13 mouse cellular contexts compared by ENCODE assay signal in the genomic region with DNA sequence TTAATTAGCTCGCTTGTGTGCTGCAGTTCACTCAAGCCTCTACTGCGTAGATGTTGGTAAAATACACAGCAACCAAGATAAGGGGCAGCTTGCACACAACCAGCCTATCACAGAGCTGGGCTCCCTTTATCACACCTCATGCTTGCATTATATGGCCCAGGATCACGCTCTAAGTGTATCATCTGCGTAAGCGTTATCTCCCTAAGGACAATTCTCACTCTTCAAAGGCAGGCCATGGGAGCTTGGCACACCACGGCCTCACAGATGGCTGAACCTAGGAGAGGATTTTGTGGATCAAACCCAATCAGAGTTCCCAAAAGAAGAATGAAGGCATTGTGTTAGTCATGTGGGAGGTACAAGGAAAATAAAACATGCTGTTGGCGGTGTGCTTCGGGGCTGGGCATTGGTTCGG. TPM values are rescaled to one million over a fixed set of nuclear protein-coding genes. Genes with fewer than 3 reads are reported as not detected.
DNase-seq lines count a peak whose midpoint lies in the region; ATAC-seq and TF ChIP-seq lines count a peak whose summit lies in the region.
"Had no signal": no experiment of that assay in that cellular context is flagged by ENCODE, and none has a peak within 500 bp of the region (broad histone marks: within the 10 kb centered on the region; RNA-seq: fewer than 3 reads in every experiment).

No protein-coding gene starts in this region.

- peaks cover 32% of the 10 kb centered on the region for H3K4me1 ChIP-seq in cerebellum, adult 2 months (ENCODE audit: control insufficient read depth, insufficient read depth, low read length)
- peaks cover 0 to 27% of the 10 kb centered on the region in 2 experiments; a peak in 3 of 4 replicates for H3K4me1 ChIP-seq in liver, embryonic 14.5 days (replicated peaks; ENCODE audit: control insufficient read depth in 2 of 2, insufficient read depth in 2 of 2, low read length in 1 of 2)
- H3K4me1 ChIP-seq in kidney, embryonic 15.5 days, result peaks cover 5% of the 10 kb centered on the region; the same call in 1 of the 2 replicates
- H3K4me1 ChIP-seq: midbrain, embryonic 15.5 days had no signal

- peak; percentile 66; the same call in 1 of the 2 replicates for ATAC-seq in liver, embryonic 14.5 days (ENCODE audit: insufficient read depth)
- no peak for ATAC-seq in kidney, embryonic 15.5 days (replicated peaks; ENCODE audit: low FRiP score)
- ATAC-seq: hindbrain, postnatal 0 days; midbrain, embryonic 15.5 days had no signal

- H3K4me2 ChIP-seq in liver, embryonic 14.5 days (ENCODE audit: low read depth), result no peak overlapping the region
- H3K4me2 ChIP-seq in kidney, embryonic 15.5 days, result no peak overlapping the region
- H3K4me2 ChIP-seq: midbrain, embryonic 15.5 days had no signal

- DNase-seq in cerebellum, adult 2 months, result peak; percentile 58 to 77
- no peak for DNase-seq in cerebellum, postnatal 4 days (ENCODE audit: low spot score in 2 of 2)
- peak; percentile 63 for DNase-seq in 3T3-L1 (ENCODE audit: low read depth, low spot score)
- peak; percentile 45 for DNase-seq in cerebellum, adult 9-11 months
- no peak for DNase-seq in liver, embryonic 14.5 days (ENCODE audit: low read depth in 3 of 3, low spot score in 3 of 3)
- no peak for DNase-seq in right cerebral cortex, postnatal 25 days
- no peak for DNase-seq in adrenal gland, postnatal 4 days (ENCODE audit: low spot score in 2 of 2)
- DNase-seq: embryo, embryonic 11 days; kidney, postnatal 36 days; right cerebral cortex, postnatal 14 days had no signal

- no peak overlapping the region; the same call in 1 of the 2 replicates for H3K9ac ChIP-seq in liver, embryonic 14.5 days (replicated peaks)
- no peak overlapping the region for H3K9ac ChIP-seq in kidney, embryonic 15.5 days
- H3K9ac ChIP-seq: midbrain, embryonic 15.5 days had no signal

- H3K27me3 ChIP-seq in cerebellum, adult 2 months (ENCODE audit: control insufficient read depth, insufficient read depth, low read length), result no peaks in the 10 kb centered on the region
- H3K27me3 ChIP-seq in liver, embryonic 14.5 days (ENCODE audit: control insufficient read depth, insufficient read depth, low read length), result no peaks in the 10 kb centered on the region
- no peaks in the 10 kb centered on the region for H3K27me3 ChIP-seq in kidney, embryonic 15.5 days
- H3K27me3 ChIP-seq: midbrain, embryonic 15.5 days had no signal

- no peak for TF ChIP-seq POLR2A in cerebellum, adult 2 months (IDR thresholded peaks at IDR 0.05; ENCODE audit: borderline replicate concordance, insufficient read depth, low read length)

- H3K4me3 ChIP-seq in cerebellum, adult 2 months (replicated peaks; ENCODE audit: insufficient read depth, low read depth, low read length), result no peak overlapping the region
- H3K4me3 ChIP-seq in liver, embryonic 14.5 days (ENCODE audit: insufficient read depth in 1 of 2, low read depth in 2 of 2, low read length in 2 of 2), result no peak overlapping the region
- H3K4me3 ChIP-seq in kidney, embryonic 15.5 days (replicated peaks), result no peak overlapping the region
- H3K4me3 ChIP-seq: midbrain, embryonic 15.5 days had no signal

- TF ChIP-seq EP300 in liver, embryonic 14.5 days (IDR thresholded peaks at IDR 0.05; ENCODE audit: low read depth), result no peak

- no peaks in the 10 kb centered on the region for H3K36me3 ChIP-seq in liver, embryonic 14.5 days (replicated peaks; ENCODE audit: control insufficient read depth, insufficient read depth, low read depth)
- H3K36me3 ChIP-seq in kidney, embryonic 15.5 days, result peaks cover 19% of the 10 kb centered on the region; the same call in 1 of the 2 replicates
- H3K36me3 ChIP-seq: midbrain, embryonic 15.5 days had no signal

- H3K9me3 ChIP-seq in liver, embryonic 14.5 days (ENCODE audit: control insufficient read depth, low read length), result no peaks in the 10 kb centered on the region
- H3K9me3 ChIP-seq in kidney, embryonic 15.5 days (replicated peaks), result no peaks in the 10 kb centered on the region
- H3K9me3 ChIP-seq: midbrain, embryonic 15.5 days had no signal

- no peak for TF ChIP-seq CTCF in cerebellum, adult 2 months (IDR thresholded peaks at IDR 0.05; ENCODE audit: borderline replicate concordance, insufficient read depth, low read depth, low read length)
- TF ChIP-seq CTCF in liver, embryonic 14.5 days (IDR thresholded peaks at IDR 0.05; ENCODE audit: low read depth), result no peak

- H3K27ac ChIP-seq in cerebellum, adult 2 months (ENCODE audit: insufficient read depth, low read length), result no peak overlapping the region
- H3K27ac ChIP-seq in liver, embryonic 14.5 days, result no peak overlapping the region
- no peak overlapping the region for H3K27ac ChIP-seq in kidney, embryonic 15.5 days
- H3K27ac ChIP-seq: hindbrain, postnatal 0 days; midbrain, embryonic 15.5 days had no signal

- WGBS in cerebellum, adult 2 months, result 34% methylated on average over 9 of the region's 9 CpGs
- 48% methylated on average over 9 of the region's 9 CpGs for WGBS in liver, embryonic 14.5 days (ENCODE audit: insufficient replicate concordance)
- 80% methylated on average over 9 of the region's 9 CpGs for WGBS in kidney, embryonic 15.5 days

RNA-seq across cellular contexts. Expression of a gene that starts 17.4 kb away (rescaled TPM):
- polyA plus RNA-seq in cerebellum, adult 2 months (2012; rRNA removed), result 6.3 and 6.4 TPM in 2 replicates
- 2.4 and 3.2 TPM in 2 replicates for polyA plus RNA-seq in liver, embryonic 14.5 days (2012; rRNA removed)
- polyA plus RNA-seq in liver, embryonic 14.5 days (2014; fragmentation: Nextera tagmentation; extraction: Ambion mirVana), result 2.5 and 5.6 TPM in 2 replicates
- total RNA-seq in adrenal gland, postnatal 4 days (2021), result 10 to 100 TPM; 16.3 to 19.8 TPM
- polyA plus RNA-seq in kidney, embryonic 15.5 days (2015; fragmentation: Nextera tagmentation; extraction: Ambion mirVana), result 19.0 and 19.7 TPM in 2 replicates

RNA-seq across cellular contexts. Expression of a gene that starts 51.6 kb away (rescaled TPM):
- polyA plus RNA-seq in cerebellum, adult 2 months (2012; rRNA removed), result 30.1 TPM in 2 replicates
- polyA plus RNA-seq in liver, embryonic 14.5 days (2012; rRNA removed), result 11.9 and 15.3 TPM in 2 replicates
- 53.5 and 56.6 TPM in 2 replicates for polyA plus RNA-seq in liver, embryonic 14.5 days (2014; fragmentation: Nextera tagmentation; extraction: Ambion mirVana)
- total RNA-seq in adrenal gland, postnatal 4 days (2021), result 10 to 100 TPM; 40.0 to 41.0 TPM
- polyA plus RNA-seq in kidney, embryonic 15.5 days (2015; fragmentation: Nextera tagmentation; extraction: Ambion mirVana), result 106 and 113 TPM in 2 replicates

Comparison
In these comparisons a context has a peak if more than half of its experiments do, and no peak if none do; other contexts are left out.
1. DNase-seq: peak in cerebellum, adult 2 months (2 of 2), 3T3-L1 (single experiment) and cerebellum, adult 9-11 months (single experiment); none in cerebellum, postnatal 4 days (0 of 2), liver, embryonic 14.5 days (0 of 3), right cerebral cortex, postnatal 25 days (single experiment) and adrenal gland, postnatal 4 days (0 of 2).